Mouse (Mus musculus) frontal cortex, postnatal 14 days (tissue): ENCODE data around the gene Cfap65.

Experiments used
- DNase-seq, 2 experiments: peaks; one replicate each; pipeline ENCODE4 v3.0.0; 2022; ENCODE audit warnings: low spot score in 2 of 2

The Cfap65 gene

GRCm38 (mm10) chr1:74935402-74935801 lies at the start of gene Cfap65:
Gene Cfap65, minus strand, starts transcription at chr1:74935599.
- peak in 1 of 2 experiments; percentile 52 for DNase-seq

DNA sequence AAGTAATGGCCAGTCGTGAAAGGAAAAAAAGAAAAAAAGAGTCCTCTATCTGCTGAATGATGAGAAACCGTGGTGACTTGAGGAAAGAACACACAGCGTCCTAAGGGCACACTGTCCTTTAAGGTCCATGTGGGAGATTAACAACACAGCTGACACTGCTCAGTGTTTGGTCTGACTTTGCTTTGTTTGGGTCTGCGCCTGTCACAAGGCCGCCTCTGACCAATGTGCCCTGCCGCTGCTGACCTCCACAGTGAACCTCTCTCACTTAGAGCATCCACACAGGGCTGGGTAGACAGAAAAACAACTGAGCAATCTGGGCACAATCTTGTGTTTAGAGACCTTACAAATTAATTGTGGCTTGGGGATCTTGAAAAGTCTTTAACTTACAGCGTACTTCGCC lies 41.6 kb upstream of the Cfap65 start:
- DNase-seq: no peak

GRCm38 (mm10) chr1:74975936-74976335 lies 40.5 kb upstream of the Cfap65 start:
- DNase-seq: no peak

DNA sequence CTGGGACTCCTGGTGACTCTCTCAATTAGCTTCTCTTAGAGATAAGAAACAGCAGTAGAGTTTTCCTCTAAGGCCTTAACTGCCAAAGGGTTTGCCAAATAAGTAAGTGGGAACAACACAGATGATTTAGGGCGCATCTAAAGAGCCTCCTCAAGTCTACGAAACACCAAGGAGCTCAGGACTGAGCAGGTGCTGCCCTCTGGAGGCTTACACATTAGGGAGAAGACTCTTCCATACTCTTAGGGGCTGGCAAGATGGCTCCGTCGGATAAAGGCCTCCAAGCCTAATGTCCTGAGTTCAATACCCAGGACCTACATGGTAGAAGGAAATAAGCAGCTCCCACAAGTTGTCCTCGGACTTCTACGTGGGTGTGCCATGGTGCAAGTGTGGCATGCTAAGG lies 38.2 kb upstream of the Cfap65 start:
- no peak for DNase-seq

DNA sequence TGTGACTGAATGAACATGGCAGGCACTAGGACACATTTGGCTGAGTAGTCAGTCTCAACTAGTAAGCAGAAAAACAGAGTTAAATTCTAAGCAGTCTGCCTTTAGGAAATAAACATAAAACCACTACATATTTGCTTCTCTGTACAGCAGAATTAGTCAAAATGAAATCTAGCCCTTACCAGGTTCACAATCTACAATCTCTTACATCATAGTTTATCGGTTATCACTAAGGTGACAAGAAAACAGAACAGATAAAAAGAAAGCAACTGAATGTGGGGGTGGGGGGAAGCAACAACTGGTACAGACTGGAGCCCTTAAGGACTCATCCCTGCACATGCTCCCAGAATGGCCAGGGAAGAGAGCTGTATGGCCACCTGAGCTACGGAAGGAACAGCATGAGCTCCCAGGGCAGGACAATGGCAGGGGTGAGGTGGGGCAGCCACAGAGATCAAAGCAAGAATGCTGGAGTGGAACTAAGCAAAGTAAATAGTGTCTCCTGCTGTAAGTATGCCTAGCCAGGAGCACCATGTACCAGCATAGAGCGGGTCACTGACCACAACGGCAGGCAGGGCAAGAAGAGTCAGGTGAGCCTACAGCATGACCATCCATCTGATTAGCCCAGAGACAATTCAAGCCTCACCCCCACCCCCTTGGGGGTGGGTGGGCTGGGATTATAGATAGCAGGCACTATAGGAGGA lies 36.1 kb upstream of the Cfap65 start:
- DNase-seq: no peak

GRCm38 (mm10) chr1:74967962-74968580 lies 32.7 kb upstream of the Cfap65 start:
- DNase-seq: no peak

DNA sequence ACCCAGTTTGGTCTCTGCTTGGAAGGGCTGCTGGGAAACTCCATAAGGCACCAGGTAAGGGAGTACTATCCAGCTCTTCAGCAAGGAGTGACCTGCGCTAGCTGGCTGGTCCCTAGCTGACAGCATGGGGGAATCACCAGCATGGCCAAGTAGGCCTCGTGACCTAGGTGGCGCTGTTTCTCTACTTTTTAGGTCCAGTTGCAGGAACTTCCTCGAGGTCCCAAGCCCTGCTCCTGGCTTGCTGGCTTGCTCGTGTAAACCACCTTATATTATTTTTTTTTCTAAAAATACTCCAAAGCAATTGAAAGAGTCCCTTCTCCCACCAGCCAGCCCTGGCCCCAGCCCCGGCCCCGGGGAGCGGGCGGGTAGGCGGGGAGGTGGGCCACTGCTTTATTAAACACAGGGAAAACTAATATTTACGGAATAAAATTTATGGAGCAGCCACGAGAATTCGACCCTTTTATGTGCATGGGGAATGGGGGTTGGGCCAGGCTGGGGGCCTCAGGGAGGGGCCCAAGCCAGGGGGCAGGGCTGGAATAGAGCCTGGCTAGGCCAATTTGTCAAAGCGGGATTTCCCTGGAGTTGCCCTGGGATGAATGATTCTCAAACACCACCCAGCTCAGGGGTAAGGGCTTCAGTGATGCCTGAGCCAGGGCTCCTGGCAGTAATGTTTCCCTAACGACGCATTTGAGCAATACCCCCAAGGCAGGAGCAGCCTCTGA lies 29.3 kb upstream of the Cfap65 start:
- DNase-seq: peak; percentile 22 to 56

DNA sequence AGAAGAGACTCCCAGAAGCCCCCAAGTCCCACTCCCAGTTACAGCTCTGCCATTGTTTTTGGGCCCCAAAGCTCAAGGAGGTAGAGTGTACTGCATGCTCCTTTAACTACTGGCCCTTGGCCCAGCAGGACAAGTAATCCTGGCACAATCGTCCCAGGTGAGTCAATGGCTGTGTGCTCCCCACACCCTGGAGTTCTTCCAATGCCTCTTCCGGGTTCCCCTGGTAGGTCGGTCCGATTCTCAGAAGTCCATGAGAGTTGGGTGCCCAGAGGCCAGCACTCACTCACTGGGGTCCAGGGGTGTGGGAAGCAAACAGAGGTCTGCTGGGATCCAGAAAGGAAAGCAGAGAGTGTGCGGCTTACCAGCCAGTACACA lies 27.4 kb upstream of the Cfap65 start:
- no peak for DNase-seq

DNA sequence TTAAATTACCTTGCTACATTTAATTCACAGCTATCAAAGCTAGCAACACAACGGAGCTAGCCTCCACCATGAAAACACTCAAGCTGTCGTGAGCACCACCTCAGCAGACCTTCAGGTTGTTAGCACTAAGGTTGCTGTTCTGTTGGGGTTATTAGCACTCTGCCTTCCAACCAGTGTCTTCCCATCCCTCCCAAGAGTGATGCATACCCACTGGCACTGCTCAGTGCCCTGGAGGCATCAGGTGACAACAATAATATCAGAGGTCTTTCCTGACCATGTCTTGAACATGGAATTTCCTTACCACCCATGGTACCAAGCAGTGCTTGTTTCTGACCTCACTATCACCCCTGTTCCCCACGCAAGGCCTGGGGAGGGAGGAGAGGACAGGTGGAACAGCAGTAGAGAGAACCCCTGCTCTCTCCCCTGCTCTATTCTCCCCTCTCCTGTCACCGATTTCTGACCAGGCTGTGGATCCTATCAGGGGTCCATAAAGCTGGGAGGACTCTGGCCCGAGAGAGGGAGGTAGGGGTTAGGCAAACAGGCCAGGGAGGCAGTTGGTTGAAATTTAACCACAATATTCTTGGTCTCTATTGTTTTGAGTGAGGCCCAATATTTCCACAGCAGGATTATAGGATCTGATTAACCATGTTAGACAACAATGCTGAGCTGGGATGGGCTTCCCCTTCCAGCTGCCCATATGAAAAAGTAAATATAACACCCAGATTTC lies 26.9 kb upstream of the Cfap65 start:
- DNase-seq: no peak

GRCm38 (mm10) chr1:74961722-74962121 lies 26.3 kb upstream of the Cfap65 start:
- no peak for DNase-seq

DNA sequence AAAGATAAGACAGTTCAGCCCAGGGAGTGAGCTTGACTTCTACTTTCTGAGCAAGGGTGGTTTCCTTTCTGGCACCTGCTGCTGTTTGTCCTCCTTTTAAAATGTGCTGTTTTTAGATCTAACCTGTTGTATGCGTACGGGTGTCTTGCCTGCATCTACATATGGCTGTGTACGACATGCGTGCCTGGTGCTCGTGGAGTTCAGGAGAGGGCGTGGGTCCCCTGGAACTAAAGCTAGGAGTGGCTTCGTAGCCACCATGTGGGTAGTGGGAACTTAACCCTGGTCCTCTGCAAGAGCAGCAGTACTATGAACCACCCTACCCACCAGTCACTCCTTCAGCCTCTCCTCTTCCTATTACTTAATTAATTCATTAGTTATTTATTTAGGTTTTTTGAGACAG lies 24.7 kb upstream of the Cfap65 start:
- DNase-seq: no peak

DNA sequence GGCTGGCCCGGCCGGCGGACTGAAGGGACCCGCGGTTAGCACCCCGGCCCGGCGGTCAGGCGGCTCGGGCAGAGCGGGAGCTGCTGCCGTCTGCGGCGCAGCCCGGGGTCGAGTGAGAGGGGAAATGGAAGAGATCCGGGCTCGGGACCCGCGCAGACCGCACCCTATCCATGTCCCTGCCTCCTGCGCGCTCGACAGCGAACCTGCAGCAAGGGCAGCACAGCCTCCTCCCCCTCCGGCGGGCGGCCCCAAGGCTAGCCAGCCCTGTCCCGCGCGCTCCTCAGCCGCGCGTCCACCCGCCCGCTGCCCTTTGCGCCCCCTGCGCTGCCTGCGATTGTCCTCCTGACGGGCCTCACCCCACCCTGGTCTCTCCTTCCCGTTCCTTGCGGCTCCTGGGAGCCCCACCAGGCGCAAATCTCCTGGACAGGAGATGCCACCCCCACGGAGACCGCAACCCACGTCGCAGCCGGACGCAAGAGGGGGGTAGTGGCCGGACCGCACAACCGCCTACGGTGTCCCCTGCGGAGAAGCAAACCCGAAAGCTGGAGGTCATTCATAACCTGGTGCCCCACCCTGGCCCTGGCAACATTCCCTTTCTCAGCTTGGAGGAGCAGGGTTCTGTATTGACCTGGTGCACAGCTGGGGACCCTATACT lies 16.3 kb upstream of the Cfap65 start, which contains the start of gene Ihh:
Gene Ihh (minus strand): TSS at position 117 of the 655 bp plus-strand sequence.
- no peak for DNase-seq

GRCm38 (mm10) chr1:74950576-74951490 lies 15.4 kb upstream of the Cfap65 start:
- no peak for DNase-seq

DNA sequence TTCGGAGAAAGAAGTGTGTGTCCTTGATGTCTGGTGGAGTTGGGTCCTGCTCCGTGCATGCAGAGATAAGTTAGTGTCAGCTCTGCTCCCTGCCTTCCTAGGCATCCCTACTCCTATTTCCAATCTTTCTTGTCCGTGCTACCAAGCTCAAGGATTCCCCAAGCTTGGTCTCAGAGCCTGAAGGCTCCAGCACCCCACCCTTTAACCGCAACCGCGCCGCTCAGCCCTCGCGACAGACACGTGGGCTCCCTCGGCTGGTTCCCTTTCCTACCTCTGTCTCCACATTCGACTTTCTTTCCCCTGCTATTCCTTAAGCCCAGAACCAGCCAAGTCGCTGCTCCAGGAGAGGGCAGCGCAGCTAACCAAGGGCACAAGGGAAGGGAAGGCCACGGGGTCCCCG lies 14.7 kb upstream of the Cfap65 start:
- no peak for DNase-seq

DNA sequence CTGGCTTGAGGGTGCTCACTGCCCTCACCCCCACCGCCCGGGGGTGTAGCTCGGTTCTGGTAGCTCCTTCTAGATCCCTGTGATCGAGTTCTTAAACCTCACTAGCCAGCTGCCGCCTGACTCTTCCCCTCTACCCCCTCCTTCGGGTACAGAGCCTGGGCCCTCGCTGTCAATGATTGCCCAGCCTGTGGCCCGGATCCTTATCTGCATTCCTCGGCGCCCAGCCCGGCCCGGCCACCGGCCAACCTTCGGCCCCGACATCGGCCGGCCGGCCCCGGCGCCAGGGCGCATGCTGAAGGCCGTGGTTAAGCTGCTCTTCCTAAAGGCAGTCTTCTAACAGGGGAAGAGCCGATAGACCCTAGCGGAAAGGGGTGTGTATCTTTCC lies 14.3 kb upstream of the Cfap65 start:
- no peak for DNase-seq

DNA sequence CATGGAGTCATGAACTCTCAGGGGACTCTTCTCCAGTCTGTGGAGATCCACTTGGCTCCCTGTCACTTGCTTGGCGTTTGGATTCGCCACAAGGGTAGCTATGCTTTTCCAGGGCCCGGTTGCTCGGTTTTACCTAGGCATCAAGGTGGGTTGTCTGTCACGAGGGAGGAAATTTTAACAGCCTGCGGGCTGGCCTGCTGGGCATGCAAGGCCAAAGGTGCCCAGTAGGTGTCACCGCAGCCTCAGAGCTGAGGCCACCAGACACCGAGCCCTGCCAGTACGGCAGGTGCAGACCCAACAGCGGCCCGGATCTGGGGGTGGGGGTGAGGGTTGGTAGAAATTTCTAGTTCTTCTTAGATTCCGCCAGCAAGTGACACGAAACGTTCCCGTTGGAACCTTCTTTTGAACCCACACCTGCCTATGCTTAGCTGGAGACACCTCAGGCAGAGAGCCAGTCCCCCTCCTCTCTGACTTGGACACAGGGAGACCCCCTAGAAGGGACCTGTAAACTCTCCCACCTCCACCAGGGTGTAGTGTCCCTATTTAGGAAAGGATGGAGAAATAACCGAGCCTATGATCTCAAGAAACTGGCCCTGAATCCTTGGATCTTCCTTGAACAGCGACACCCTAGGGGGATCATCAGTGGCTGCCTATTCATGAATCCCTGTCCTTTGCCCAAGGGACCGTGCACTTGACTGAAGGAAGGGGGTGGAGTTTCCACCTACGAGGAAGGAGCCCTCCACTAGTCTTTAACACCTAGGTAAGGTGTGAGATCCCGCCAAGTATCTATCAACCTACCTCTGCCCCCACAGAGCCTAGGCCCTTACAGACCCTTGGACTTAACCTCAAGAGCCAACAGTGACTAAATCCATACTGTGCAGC lies 13.6 kb upstream of the Cfap65 start:
- DNase-seq: peak in 1 of 2 experiments; percentile 50

GRCm38 (mm10) chr1:74947986-74948670 lies 12.7 kb upstream of the Cfap65 start:
- no peak for DNase-seq

GRCm38 (mm10) chr1:74941651-74942360 lies 6.4 kb upstream of the Cfap65 start:
- no peak for DNase-seq
